Mouse (Mus musculus) bone marrow macrophage, adult 2 months (primary cell): ENCODE data around the gene Sardh. TPM values are rescaled to one million over a fixed set of nuclear protein-coding genes. Genes with fewer than 3 reads are reported as not detected.

Experiments
- H3K27ac ChIP-seq: 2 replicates; pipeline ENCODE4 v1.5.1; 2012; ENCODE audit warnings: low read depth, low read length; ENCODE audit not compliant: insufficient read depth
- H3K4me1 ChIP-seq: 2 replicates; pipeline ENCODE4 v1.6.1; 2012; ENCODE audit warnings: low read length; ENCODE audit not compliant: control insufficient read depth, insufficient read depth
- H3K4me3 ChIP-seq: 2 replicates; pipeline ENCODE4 v1.5.1; 2012; ENCODE audit warnings: mild to moderate bottlenecking, low read length, moderate library complexity; ENCODE audit not compliant: insufficient read depth
- CTCF ChIP-seq: IDR thresholded peaks from 2 replicates; pipeline ENCODE4 v1.5.1; 2012; ENCODE audit warnings: low read depth, mild to moderate bottlenecking, low read length, moderate library complexity
- POLR2A ChIP-seq: IDR thresholded peaks from 2 replicates; pipeline ENCODE4 v1.6.1; 2012; ENCODE audit warnings: mild to moderate bottlenecking, low read depth, low read length, borderline replicate concordance
- polyA plus RNA-seq: library from polyadenylated mRNA; stranded (reverse); fragments of >200 nt; gene quantifications from 2 replicates; pipeline ENCODE4 v1.2.4, GENCODE M21; 2012; ENCODE audit not compliant: missing spikeins, insufficient read depth, insufficient read length

The Sardh gene
- polyA plus RNA-seq, 1 experiment = not detected

- Histone ChIP-seq H3K4me1 (peaks cover 17% of the 10 kb centered on the region), H3K27ac (peak overlapping the region; percentile 46), H3K4me3 (no peak overlapping the region)
- TF ChIP-seq POLR2A (no peak), CTCF (no peak)
Measured at GRCm38 (mm10) chr2:27265819-27266218, 17.7 kb upstream of the Sardh start.

- TF ChIP-seq CTCF (no peak), POLR2A (no peak)
- Histone ChIP-seq H3K27ac (no peak overlapping the region), H3K4me1 (peaks cover 17% of the 10 kb centered on the region), H3K4me3 (no peak overlapping the region)
Measured at GRCm38 (mm10) chr2:27262984-27263383, 14.8 kb upstream of the Sardh start.

GRCm38 (mm10) chr2:27251434-27251833 is 3.3 kb upstream of the Sardh start:
- Histone ChIP-seq H3K4me3 (no peak overlapping the region), H3K4me1 (peaks cover 12% of the 10 kb centered on the region), H3K27ac (no peak overlapping the region)
- TF ChIP-seq CTCF (no peak), POLR2A (no peak)

GRCm38 (mm10) chr2:27247487-27247863 is 662 bp downstream of the Sardh start:
- Histone ChIP-seq H3K27ac (no peak overlapping the region), H3K4me3 (no peak overlapping the region)

GRCm38 (mm10) chr2:27246712-27247486 is 1.2 kb downstream of the Sardh start:
- H3K4me3 ChIP-seq = peak overlapping the region; percentile 4; the same call in 1 of the 2 replicates
- TF ChIP-seq CTCF (no peak), POLR2A (no peak)
- H3K4me1 ChIP-seq = peaks cover 12% of the 10 kb centered on the region
- H3K27ac ChIP-seq = no peak overlapping the region

More at GRCm38 (mm10) chr2:27247487-27247863, 662 bp downstream of the Sardh start:
- peaks cover 12% of the 10 kb centered on the region for H3K4me1 ChIP-seq
- TF ChIP-seq POLR2A = no peak
- no peak for TF ChIP-seq CTCF

GRCm38 (mm10) chr2:27245947-27246346 is 2.2 kb downstream of the Sardh start:
- no peak overlapping the region for H3K4me3 ChIP-seq
- no peak for TF ChIP-seq POLR2A
- no peak for TF ChIP-seq CTCF
- H3K4me1 ChIP-seq = peaks cover 12% of the 10 kb centered on the region
- no peak overlapping the region for H3K27ac ChIP-seq

- H3K4me1 ChIP-seq = peaks cover 8% of the 10 kb centered on the region
- TF ChIP-seq POLR2A (no peak), CTCF (peak; percentile 89)
- no peak overlapping the region for H3K27ac ChIP-seq
Measured at GRCm38 (mm10) chr2:27237342-27237741, 10.8 kb downstream of the Sardh start.

GRCm38 (mm10) chr2:27235729-27236128 is 12.4 kb downstream of the Sardh start:
- H3K27ac ChIP-seq = no peak overlapping the region
- TF ChIP-seq CTCF (peak; percentile 82), POLR2A (no peak)

More at GRCm38 (mm10) chr2:27237342-27237741, 10.8 kb downstream of the Sardh start:
- no peak overlapping the region for H3K4me3 ChIP-seq

GRCm38 (mm10) chr2:27232376-27232775 is 15.8 kb downstream of the Sardh start:
- Histone ChIP-seq H3K4me1 (peaks cover 17% of the 10 kb centered on the region), H3K4me3 (no peak overlapping the region), H3K27ac (peak overlapping the region; percentile 24)
- TF ChIP-seq CTCF (no peak), POLR2A (no peak)

More at GRCm38 (mm10) chr2:27235729-27236128, 12.4 kb downstream of the Sardh start:
- peaks cover 17% of the 10 kb centered on the region for H3K4me1 ChIP-seq
- H3K4me3 ChIP-seq = no peak overlapping the region

GRCm38 (mm10) chr2:27229481-27230105 is 18.5 kb downstream of the Sardh start:
- no peak for TF ChIP-seq POLR2A
- no peak for TF ChIP-seq CTCF
- H3K4me1 ChIP-seq = peaks cover 17% of the 10 kb centered on the region
- no peak overlapping the region for H3K4me3 ChIP-seq
- no peak overlapping the region for H3K27ac ChIP-seq
